Mouse (Mus musculus) spleen, postnatal 36 days (tissue): Measurements from ENCODE around the gene Cyp2t4.
A peak's percentile ranks its signal among the peaks of the same experiment; 100 is the strongest.

Source experiments
- DNase-seq, 2 experiments: peaks; one replicate each; pipeline ENCODE4 v3.0.0; 2022; ENCODE audit warnings: low spot score in 2 of 2, mixed read lengths in 1 of 2

The Cyp2t4 gene

GRCm38 (mm10) chr7:27182498-27182897, 29.0 kb downstream of the Cyp2t4 start:
- DNase-seq: no peak

GRCm38 (mm10) chr7:27184964-27185363, 31.4 kb downstream of the Cyp2t4 start:
- no peak for DNase-seq

- no peak for DNase-seq
Measured at GRCm38 (mm10) chr7:27185986-27186385, 32.5 kb downstream of the Cyp2t4 start.

- DNase-seq: no peak
Measured at GRCm38 (mm10) chr7:27189271-27189931, 35.9 kb downstream of the Cyp2t4 start.

- no peak for DNase-seq
Measured at GRCm38 (mm10) chr7:27192434-27192833, 38.9 kb downstream of the Cyp2t4 start.

- no peak for DNase-seq
Measured at GRCm38 (mm10) chr7:27193731-27194130, 40.2 kb downstream of the Cyp2t4 start.

GRCm38 (mm10) chr7:27195681-27196611, 42.4 kb downstream of the Cyp2t4 start, which contains the start of the genes BC024978 and Snrpa:
Gene BC024978 (plus strand): TSS chr7:27195781.
Gene Snrpa (minus strand): TSS chr7:27196271.
- DNase-seq: peak; percentile 98 to 99

GRCm38 (mm10) chr7:27197136-27197535, 43.6 kb downstream of the Cyp2t4 start:
- DNase-seq: no peak

- DNase-seq: no peak
Measured at GRCm38 (mm10) chr7:27197634-27198033, 44.1 kb downstream of the Cyp2t4 start.

- DNase-seq: no peak
Measured at GRCm38 (mm10) chr7:27198355-27198754, 44.8 kb downstream of the Cyp2t4 start.

GRCm38 (mm10) chr7:27198779-27199178, 45.3 kb downstream of the Cyp2t4 start:
- DNase-seq: no peak

GRCm38 (mm10) chr7:27203730-27204449, 50.4 kb downstream of the Cyp2t4 start:
- no peak for DNase-seq
